Mouse (Mus musculus): Measurements from ENCODE around the gene Wipi1.
A peak's percentile ranks its signal among the peaks of the same experiment; 100 is the strongest.

The Wipi1 gene

DNA sequence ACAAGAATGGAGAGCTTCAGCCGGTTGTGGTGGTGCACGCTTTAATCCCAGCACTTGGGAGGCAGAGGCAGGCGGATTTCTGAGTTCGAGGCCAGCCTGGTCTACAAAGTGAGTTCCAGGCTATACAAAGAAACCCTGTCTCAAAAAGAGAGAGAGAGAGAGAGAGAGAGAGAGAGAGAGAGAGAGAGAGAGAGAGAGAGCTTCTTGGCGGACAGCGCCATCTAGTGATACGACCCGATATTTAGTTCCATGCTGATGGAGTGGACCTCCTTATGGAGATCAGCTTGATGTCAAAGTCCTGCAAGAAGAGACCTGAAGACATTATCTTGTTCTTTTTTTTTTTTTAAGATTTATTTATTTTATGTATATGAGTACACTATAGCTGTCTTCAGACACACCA lies 7.3 kb upstream of the Wipi1 start:
- peak; percentile 72 for DNase-seq (ENCODE audit: low spot score)

DNA sequence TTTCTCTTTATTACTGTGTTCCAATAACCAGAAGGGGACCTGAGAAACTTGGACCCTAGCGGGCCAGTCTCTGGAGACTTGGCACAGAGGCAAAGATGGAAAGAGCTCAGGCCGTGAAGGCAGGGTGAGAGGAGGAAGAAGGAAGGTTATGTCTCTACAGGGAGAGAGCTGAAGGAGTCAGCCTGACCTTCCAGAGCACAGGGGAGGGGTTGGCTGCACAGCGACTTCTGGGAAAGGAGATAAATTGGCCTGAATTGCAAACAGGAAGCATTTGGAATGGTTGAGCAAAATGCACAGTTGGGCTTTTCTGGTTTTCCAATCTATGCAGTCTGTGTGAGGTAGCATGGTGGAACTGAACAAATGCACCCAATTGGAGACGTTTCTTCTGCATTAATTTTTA lies 5.0 kb upstream of the Wipi1 start:
- no peak for DNase-seq (ENCODE audit: low spot score)

DNA sequence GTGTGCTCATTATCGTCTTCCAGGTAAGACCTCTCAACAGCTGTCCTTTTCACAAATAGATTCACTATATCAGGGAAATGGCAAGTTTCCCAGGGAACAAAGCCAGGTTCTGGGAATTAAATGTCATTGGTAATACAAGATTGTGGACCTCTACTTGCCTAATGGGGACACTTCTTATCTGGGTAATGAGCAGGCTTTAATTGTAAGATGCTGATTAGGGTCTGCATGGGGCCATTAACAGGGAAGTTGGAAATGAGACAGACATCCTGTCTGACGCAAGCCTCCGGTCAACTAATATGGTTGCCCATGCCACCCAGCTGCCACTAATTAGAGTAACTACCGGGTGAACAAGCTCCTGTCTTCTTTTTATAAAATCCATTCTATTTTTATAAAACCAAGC lies 4.6 kb upstream of the Wipi1 start:
- no peak for DNase-seq (ENCODE audit: low spot score)

DNA sequence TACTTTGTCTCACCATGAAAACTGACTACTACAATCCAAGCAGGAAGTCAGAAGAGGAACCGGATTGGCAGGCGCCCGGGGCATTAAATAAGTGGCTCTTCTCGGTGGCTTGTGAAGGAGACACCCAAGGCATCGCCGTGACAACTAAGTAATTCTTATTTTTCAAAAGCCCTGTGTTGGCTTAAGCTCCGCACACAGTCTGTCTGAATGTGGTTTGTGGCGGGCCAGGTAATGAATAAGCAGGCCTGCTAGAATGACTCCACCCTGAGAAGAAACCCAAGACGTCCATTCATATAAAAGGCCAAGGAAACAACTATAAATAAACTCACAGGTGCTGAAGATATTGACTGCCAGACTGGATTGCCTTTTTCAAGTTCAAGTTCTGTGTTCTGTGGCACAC lies 3.5 kb upstream of the Wipi1 start:
- no peak for DNase-seq (ENCODE audit: low spot score)

DNA sequence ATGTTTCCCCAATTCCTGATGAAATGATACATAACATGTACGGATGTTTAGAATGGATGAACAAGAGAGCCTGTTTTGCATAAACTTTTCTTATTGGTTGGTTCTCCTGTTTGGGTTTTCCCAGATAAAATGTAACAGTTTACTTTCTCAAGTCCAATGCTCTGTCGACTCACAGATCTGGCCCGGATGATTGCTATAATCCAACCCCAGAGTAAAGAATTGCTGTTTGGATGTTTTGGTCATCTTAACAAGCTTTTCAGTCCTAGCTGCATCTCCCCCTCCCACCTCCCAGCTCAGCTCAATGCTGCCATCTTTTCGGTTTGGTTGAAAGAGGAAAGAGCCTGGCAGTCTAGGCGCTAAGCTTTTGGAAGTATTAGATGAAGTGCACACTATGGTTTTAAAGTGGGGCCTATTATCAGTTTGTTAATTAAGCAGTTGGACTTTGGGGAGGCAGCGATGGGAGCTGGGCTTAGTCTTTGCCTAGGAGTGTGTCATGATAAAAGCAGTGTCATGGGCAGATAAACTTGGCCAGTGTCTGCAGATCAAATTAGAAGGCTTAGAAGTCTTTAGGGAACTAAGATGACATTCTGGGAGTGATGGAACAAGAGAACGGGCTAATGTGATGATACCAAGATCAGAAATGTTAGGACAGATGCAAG lies 1.2 kb upstream of the Wipi1 start:
- no peak for DNase-seq (ENCODE audit: low spot score)

DNA sequence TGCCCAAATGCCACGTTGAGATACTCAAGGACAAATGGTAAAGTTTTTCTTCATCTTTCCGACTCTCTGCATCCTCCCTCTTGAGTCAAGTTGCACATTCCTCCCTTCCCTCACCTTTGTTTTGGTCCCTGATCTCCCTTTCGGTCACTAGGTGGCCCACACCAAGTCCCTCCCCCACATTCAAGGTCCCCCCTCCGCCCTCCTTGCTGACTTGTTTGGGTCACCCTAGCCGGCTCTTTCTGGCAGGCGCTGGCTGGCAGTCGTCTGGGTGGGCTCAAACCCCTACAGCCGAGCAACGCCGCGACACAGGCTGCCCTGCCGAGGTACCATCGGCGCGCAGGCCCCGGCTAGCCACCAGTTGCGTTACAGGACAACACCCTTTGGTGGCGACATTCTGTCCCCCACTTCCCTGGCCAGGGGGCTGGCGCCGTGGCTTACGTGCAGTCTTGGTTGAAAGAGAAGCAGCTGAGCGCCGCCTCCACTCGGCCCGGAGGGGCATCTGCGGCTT lies 918 bp downstream of the Wipi1 start:
- peak; percentile 61 for DNase-seq (ENCODE audit: low spot score)

DNA sequence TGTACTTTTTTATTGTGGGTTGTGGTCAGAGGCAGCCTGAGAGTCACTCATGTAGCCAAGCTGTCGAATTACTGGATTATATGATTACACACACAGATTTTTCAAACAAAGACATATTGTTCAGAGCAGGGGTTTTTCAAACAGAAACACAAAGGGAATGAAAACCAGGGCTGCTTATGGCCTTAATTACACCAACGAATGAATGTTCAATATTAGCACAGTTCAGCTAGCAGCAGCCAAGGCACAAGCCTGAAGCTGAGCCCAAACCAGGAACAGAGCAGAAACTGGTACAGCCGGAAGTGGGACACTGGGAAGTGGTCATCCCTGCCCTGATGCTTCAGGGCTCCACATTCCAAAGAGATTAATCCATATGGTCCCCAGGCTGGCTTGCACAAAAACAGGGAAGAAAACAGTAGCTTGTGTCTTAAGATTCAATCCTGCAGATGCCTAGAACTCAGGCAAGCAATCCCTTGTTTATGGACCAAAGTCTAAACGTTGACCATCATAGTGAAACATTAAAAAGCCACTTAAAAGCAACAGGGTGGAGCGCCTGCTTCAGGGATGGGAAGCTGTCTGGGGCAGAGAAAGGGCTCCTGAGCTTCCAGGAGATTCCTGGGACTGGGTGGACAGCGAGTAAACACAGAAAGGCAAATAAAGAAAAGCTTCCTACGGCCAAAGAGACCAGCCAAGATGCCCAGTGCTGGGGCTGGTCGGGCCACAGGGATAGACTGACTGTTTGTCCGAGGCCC lies 1.5 kb downstream of the Wipi1 start:
- no peak for DNase-seq (ENCODE audit: low spot score)

DNA sequence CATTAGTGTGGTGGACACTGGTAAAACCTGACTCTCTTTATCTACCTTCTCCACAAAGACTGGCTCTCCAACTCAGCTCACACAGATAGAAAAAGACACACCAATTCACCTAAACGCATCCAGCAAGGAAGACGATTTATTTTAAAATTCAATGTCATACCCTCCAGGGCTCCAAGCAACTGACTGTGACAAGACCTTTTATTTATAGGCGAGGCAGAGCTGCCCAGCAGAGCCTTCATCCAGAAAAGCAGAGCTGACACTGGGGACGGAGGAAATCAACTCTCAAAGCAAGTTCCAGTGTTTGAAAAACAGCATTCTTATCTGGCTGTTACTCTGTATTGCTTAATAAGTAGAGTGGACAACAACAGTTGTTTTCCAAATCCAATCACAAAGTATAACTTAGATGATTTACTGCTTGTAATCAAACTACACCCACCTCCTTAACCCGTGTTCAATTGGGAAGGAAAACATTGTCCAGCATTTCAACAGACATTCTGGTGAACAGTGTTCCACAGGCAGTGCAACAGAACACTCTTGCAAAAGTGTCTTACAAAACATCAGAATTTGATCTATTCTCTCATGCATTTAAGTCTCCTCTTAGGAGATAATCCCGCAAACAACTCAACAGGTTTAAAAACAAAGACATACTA lies 2.7 kb downstream of the Wipi1 start:
- peak; percentile 66 for DNase-seq (ENCODE audit: low spot score)

DNA sequence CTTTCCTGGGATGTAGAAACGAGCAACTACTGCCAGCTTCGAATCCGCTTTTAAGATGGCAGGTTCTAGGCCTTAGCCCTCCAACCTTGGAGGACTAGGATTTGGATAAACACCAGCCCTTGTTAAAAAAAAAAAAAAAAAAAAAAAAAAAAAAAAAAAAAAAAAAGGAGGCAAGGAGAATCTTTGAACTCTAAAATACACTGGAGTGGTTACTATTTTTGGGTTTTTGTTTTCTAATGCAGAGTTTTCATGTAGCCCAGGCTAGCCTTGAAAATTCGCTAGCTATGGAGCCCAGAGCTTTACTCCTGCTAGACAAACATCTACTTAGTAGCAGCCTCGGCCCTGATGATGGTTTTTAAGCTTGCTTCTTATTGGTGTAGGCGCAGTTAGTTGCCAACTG lies 4.2 kb downstream of the Wipi1 start:
- DNase-seq (ENCODE audit: low spot score): no peak

DNA sequence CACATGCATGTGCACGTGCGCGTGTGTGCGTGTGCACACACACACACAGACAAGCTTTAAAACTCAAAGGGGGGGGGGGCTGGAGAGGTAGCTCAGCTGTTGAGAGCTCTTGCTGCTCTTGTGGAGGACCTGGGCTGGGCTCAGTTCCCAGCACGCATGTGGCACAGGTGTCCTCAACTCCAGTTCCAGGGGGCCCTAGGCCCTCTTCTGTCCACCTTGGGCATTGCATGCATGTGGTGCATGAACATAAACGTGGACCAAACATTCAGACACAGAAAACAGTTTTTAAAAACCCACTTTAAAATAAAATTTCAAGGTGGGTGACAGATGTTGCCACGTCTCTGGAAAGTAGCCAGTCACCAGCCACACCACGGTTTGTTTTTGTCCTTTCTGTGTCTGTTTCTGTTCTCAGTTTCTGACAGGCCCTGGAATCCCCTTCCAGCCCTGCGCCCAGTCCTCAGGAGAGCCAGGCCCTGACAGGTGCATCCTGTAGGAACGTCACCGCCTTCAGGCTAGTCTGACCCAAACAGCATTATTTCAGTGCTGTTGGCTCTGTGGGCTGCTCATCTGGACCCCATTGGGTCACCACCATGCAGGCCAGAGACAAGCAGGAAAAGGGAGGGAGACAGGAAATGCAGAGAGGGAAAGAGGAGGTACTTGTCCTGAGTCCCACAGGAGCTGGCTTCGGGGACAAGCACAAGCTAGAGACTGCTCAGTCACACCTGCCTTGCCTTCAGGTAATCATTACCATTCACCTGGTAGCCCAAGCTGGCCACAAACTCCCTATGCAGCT lies 12.8 kb downstream of the Wipi1 start:
- no peak for DNase-seq (ENCODE audit: low spot score)

DNA sequence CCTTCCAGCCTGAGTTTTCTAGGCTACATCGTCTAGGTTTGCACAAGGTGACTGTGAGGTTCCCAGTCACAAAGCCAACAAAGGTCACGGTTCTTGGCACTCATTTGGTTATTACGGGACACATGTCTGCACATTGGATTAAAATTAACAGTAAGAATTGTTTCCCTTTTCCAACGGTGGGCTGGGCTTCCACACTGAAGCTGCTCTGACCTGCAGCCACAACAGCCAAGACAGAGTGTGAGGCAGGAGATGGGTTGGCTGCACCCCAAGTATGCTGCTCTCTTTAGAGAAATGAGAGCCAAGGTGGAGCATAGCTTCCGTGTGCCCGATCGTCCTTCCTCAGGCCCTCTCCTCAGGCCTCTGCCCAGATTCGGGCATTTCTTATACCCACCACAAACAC lies 17.0 kb downstream of the Wipi1 start:
- no peak for DNase-seq (ENCODE audit: low spot score)

DNA sequence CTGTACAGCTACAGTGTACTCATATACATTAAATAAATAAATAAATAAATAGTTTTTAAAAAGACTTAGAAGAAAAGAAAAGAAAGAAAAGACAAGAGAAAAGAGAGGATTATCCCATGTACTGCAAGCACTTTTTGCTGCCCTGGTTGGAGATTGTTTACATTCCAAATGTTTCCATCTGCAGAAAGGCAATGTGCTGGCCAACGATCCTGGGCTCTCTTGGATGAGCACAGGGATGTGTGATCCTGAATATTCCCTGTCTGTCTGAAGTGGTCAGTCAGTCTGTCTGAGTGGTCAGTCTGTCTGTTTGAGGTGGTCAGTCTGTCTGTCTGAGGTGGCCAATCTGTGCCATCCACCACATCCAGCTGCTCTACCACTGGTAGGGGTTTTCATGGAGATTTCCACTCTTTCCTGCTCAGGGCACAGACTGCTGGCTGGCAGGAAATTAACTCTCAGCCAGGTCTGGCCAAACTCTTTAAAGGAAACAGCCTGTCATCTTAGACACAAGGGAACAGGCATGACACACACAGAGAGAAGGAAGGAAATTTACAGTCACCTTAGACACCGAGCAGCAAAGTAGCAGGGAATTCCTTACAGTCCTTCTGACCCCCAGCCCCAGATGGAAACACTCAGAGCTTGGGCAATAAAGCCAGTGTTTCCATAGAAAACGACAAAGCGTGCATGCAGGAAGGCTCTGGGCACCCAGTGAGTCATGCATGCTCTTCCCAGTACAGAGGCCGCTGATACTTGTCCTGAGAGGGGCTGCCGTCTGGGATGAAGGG lies 18.4 kb downstream of the Wipi1 start:
- peak; percentile 40 for DNase-seq (ENCODE audit: low spot score)

DNA sequence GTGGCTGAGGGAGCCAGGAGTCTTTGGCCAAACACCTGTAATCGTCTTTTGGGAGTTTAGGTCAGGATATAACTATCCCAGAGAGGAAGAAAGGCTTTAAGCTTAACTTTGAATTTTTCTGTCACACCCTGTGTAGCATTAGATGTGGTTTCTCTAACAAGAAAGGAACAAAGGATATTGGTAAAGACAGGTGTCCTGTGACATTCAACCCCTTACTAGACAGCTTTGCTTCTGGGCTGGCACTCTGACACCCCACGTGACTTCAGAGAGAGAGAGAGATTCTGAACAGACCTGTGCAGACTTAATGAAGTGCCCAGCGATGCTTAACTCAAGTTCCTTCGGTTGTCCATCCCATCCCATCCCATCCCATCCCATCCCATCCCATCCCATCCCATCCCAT lies 20.3 kb downstream of the Wipi1 start:
- DNase-seq (ENCODE audit: low spot score): no peak

DNA sequence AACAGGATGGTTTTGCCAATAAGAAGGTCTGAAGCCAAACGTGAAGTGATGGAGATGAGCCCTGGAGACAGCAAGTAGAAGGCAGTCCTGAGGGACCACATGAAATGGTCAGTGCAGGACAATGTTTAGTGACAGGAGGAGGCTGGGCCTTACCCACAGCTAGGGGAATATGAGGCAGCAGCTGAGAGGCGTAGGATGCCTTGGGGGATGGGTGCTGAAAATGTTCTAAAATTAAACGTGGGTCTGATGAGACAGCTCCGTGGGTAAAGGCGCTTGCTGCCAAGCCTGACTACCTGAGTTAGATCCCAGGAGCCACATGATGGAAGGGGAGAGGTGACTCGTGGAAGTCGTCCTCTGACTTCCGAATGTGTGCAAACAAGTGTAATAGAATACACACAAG lies 21.8 kb downstream of the Wipi1 start:
- DNase-seq (ENCODE audit: low spot score): no peak

DNA sequence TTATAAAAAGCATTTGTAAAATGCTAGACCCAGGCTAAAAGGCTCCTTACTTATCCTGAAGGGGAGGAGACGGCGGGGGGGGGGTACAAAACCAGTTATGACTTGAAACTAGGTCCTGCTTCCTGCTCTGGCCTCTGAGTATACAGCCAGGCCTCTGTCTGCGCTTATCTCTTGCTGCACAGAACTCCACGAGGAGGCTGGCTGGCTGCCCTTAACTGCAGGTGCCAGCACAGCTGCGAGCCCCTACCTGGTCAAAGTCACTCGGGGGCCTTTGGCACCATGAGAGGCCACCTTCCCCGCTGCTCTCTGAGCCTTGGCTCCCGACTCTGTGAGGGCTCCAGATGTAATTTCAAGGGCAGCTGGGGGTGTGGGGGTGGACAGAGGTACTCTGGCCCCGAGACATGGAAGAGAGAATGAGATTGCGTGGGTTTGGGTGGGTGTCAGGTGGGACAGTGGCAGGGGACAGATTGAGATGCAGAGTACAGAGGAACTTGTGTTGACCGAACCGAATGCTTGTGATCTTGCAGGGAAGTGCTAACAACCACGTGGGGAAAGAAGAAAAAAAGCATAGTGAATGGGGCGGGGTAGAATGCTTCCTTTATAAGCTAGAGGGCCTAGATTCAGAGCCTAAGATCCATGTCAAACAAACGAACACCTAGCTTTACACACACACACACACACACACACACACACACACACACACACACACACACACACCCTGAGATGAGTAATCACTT lies 24.0 kb downstream of the Wipi1 start:
- no peak for DNase-seq (ENCODE audit: low spot score)

DNA sequence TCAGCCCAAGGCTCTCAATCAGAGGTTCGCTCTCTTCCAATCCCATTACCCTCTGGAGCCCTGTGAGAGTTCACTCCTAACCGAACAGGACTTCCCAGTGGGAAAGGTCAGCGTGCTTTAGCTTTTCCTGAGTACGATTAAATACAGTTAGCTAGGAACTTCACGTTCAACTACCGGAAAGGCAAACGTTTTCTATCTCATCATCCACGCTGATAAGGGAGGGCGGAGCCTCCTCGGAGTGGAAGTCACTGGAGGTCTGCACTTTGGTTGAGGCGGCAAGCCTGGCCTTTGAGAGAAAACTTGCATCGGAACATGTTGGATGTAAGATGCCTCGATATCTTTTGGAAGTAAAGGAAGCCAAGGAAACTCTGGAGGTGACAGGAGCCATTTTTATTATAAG lies 24.7 kb downstream of the Wipi1 start:
- no peak for DNase-seq (ENCODE audit: low spot score)

DNA sequence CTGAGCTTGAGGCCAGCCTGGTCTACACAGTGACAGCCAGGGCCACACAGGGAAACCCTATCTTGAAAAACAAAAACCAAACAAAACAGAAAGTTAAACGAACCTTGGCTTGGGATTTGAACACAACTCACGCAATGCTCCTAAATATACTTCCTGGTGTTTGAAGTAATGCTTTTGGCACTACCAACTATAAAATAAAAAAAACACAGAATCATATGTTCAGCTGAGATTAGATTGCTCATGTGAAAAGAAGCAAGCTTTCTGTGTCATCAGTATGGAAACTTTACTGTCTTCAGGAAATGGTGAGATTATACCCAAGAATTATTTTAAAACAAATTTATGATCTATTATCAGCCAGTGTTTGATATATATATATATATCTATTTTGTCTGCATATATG lies 25.3 kb downstream of the Wipi1 start:
- DNase-seq (ENCODE audit: low spot score): no peak

DNA sequence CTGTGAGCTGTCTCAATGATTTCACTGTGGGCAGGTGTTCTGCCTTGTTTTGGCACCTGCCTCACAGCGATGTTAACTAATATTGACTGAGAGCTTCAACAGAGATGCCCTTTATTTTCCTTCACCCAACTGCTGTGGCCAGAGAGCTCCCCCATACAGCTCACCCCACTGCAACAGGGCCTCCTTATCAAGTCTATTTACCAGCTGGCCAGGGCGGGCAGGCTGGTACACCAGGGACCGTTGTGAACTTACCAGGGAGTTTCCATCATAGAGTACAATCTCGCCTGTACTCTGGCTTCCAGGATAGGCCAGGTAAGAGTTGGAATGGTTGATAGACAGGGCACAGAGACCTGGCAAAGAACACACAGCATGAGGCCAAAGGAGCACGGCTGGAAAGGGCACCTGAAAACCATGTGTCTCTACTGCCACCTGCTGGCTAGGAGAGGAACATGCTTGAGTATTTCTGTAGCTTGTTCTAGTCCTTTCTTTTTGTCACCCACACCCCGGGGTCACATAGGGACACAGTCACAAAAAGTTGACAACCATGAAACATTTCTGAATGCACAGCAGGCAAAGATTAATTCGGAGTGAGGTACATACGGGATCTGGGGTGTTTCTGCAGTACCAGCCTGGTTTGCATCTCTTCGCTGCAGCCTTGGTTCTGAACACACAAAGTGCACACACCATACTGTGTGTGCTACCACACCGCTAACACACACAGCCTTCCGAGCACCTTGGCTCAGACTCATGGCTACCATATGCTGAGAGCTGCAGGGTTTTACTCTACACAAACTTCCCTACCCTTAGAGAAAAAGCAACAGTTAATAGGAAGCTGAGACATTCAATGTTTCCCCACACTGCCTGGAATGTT lies 26.7 kb downstream of the Wipi1 start:
- peak; percentile 86 for DNase-seq (ENCODE audit: low spot score)

DNA sequence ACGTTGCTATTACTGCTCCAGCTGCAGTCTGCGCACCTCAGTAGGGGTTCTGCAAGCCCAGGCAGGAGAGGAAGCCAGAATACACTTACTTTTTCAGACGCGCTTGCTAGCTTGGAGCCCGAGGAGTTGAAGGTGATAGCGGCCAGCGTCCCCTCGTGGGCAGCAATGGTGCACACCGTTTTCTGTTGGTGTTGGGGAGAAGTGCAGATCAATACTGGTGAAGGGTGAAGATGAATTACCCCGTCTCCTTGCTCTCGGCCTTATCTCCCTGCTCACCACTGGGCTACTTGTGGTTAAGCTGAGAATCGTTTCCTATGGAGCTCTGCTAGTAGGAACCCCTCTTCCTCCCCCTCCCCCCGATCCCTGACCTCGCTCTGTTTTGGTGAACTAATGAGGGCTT lies 27.8 kb downstream of the Wipi1 start:
- DNase-seq (ENCODE audit: low spot score): no peak

DNA sequence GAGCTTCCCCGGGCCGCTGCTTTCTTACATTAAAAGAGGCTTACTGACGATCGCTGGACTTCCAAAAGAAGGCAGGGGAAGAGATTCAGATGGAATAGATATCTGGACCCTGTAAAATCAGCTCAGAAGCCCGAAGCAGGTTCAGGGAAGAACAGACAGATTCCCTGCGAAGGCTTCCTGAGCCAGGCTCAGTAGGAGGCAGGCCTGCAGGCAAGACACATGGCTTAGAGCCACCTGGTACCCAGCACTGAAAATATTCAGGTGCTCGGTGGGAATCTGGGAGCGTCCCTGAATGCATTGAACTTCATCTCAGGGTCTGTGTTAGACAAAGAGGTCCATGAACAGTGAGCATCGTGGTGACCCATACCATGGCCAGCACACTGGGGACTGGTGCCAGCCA lies 31.8 kb downstream of the Wipi1 start:
- no peak for DNase-seq (ENCODE audit: low spot score)
